Mouse (Mus musculus): ENCODE data around the gene Jarid2.

DNA sequence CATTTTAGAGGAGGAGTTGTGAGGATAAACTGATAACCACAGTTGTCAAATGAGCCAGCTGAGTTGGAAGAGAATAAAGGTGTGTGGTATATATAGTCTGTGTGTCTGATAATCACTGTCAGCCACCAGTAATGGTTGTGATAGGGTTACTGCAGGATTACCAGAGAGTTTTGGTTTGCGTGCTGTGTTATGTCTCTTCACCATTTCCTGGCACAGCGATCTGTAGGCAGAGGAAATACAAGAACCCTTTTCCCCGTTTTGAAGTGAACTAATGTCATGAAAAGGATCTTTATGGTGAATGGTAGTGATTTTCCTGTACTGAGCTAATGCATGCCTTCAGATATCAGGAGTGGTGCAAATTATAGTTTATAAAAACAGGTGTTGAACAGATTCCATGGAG is 122.8 kb downstream of the Jarid2 start:
- TF ChIP-seq CTCF (conservative IDR thresholded peaks at IDR 0.05; ENCODE audit: insufficient read depth, insufficient read length, low read depth, low read length): no peak
- TF ChIP-seq POLR2A (IDR thresholded peaks at IDR 0.05; ENCODE audit: low read depth, low read length): no peak
